Mouse (Mus musculus): ENCODE measurements around the gene Atp6v1e1. TPM values are rescaled to one million over a fixed set of nuclear protein-coding genes. Genes with fewer than 3 reads are reported as not detected.

The Atp6v1e1 gene
- polyA plus RNA-seq, 1 experiment, result 90.1 TPM

DNA sequence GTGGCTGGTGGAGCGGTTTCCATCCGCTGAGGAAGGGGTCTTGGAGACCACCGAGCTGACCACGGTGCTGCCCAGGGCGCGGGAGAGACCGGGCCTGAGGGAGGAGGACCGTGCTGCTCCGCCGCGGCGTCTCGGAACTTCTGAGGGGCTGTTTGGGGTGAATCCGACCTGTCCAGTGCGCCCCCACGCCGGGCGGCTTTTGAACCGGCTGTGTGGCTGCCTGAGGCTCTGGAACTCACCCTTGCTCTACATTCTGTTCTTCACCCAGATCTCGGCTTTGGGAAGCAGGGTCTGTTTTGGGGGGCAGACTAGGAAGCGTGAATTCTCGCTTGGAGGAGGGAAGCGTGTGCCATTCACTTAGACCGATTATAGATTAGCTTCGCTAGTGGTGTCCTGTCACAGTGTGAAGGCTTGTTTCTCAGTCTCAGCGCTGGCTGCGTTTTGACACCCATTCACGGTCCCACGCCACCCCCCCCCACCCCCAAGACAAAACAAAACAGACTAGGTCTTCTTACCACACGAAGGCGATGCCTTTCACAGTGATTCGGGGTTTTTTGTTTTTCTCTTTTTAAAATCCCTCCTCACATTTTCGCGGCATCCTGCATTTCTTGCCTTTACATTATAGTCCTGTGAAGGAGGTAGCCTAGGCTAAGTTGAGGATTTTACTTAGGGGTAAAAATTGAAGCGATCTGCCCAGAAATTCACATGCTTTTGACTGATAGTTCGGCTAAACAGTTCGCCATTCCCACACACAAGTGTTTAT lies 14.0 kb upstream of the Atp6v1e1 start:
- peaks cover 33% of the 10 kb centered on the region for H3K79me3 ChIP-seq (ENCODE audit: low read depth)
- H3K79me2 ChIP-seq (ENCODE audit: control insufficient read depth, insufficient read depth), result peaks cover 54% of the 10 kb centered on the region
- H3K36me3 ChIP-seq (ENCODE audit: control insufficient read depth, insufficient read depth), result no peaks in the 10 kb centered on the region
- peak overlapping the region; percentile 89 for H3ac ChIP-seq (ENCODE audit: control insufficient read depth, insufficient read length, low read depth)
- no peaks in the 10 kb centered on the region for H3K27me3 ChIP-seq (ENCODE audit: control insufficient read depth, insufficient read depth, insufficient read length)
- H3K4me3 ChIP-seq (ENCODE audit: insufficient read depth, poor library complexity, severe bottlenecking), result peak overlapping the region; percentile 95
- TF ChIP-seq MYOD1 (IDR thresholded peaks at IDR 0.05; ENCODE audit: control insufficient read depth, insufficient read length, low read depth), result no peak
- TF ChIP-seq CEBPB (IDR thresholded peaks at IDR 0.05; ENCODE audit: low read depth), result no peak
- TF ChIP-seq MYOG (IDR thresholded peaks at IDR 0.05; ENCODE audit: control insufficient read depth, extremely low read depth, insufficient read length), result no peak
- no peak for TF ChIP-seq USF1 (IDR thresholded peaks at IDR 0.05; ENCODE audit: low read depth)
- TF ChIP-seq MAX (IDR thresholded peaks at IDR 0.05), result no peak
- no peak for TF ChIP-seq CTCF (IDR thresholded peaks at IDR 0.05; ENCODE audit: control insufficient read depth, insufficient read depth, insufficient read length)
- no peak for TF ChIP-seq FOSL1 (IDR thresholded peaks at IDR 0.05; ENCODE audit: insufficient read depth, low read length, poor library complexity, severe bottlenecking)

- Histone ChIP-seq H3K79me3 (ENCODE audit: low read depth) (peaks cover 31% of the 10 kb centered on the region), H3K4me3 (ENCODE audit: insufficient read depth, poor library complexity, severe bottlenecking) (peak within 1 kb of the TSS; percentile 95), H3K36me3 (ENCODE audit: control insufficient read depth, insufficient read depth) (no peaks in the 10 kb centered on the region), H3K27me3 (ENCODE audit: control insufficient read depth, insufficient read depth, insufficient read length) (no peaks in the 10 kb centered on the region), H3K79me2 (ENCODE audit: control insufficient read depth, insufficient read depth) (peaks cover 47% of the 10 kb centered on the region), H3ac (ENCODE audit: control insufficient read depth, insufficient read length, low read depth) (peak within 1 kb of the TSS; percentile 89)
- TF ChIP-seq MAX (IDR thresholded peaks at IDR 0.05) (peak; percentile 40), MYOG (IDR thresholded peaks at IDR 0.05; ENCODE audit: control insufficient read depth, extremely low read depth, insufficient read length) (no peak), CTCF (IDR thresholded peaks at IDR 0.05; ENCODE audit: control insufficient read depth, insufficient read depth, insufficient read length) (peak; percentile 56)
These were observed 13.1 kb upstream of the Atp6v1e1 start, which contains the start of gene Bcl2l13 for GRCm38 (mm10) chr6:120835474-120836374. Bcl2l13 (plus strand) TSS chr6:120836212.

DNA sequence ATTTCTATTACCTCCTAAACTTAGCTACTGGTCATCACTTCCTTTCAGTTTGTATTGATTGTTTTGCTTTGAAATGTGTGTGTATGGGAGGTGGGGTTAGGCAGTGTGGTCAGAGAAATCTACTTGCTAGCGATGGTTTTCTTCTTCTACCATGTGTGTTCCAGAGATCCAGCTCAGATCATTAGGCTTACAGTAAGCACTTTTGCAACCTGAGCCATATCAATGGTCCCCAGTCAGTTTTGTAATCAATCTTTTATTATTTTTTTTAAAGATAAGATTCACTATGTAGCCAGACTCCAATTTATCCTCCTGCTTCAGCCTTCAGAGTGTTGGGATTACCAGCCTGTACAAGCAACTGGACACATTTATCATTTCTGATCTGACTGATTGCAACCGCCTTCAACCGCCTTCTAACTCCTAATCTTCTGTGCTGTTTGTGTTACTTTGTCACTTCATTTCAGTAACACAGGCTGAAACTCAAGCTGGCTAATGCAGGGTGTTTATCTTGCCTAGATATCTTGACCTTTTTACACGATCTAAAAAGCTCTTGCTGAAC lies 12.3 kb upstream of the Atp6v1e1 start:
- H3K4me3 ChIP-seq (ENCODE audit: insufficient read depth, poor library complexity, severe bottlenecking), result no peak overlapping the region
- no peaks in the 10 kb centered on the region for H3K27me3 ChIP-seq (ENCODE audit: control insufficient read depth, insufficient read depth, insufficient read length)
- no peak overlapping the region for H3ac ChIP-seq (ENCODE audit: control insufficient read depth, insufficient read length, low read depth)
- H3K79me2 ChIP-seq (ENCODE audit: control insufficient read depth, insufficient read depth), result peaks cover 38% of the 10 kb centered on the region
- no peaks in the 10 kb centered on the region for H3K36me3 ChIP-seq (ENCODE audit: control insufficient read depth, insufficient read depth)
- TF ChIP-seq USF1 (IDR thresholded peaks at IDR 0.05; ENCODE audit: low read depth), result no peak
- TF ChIP-seq CEBPB (IDR thresholded peaks at IDR 0.05; ENCODE audit: low read depth), result no peak
- no peak for TF ChIP-seq FOSL1 (IDR thresholded peaks at IDR 0.05; ENCODE audit: insufficient read depth, low read length, poor library complexity, severe bottlenecking)
- TF ChIP-seq MYOD1 (IDR thresholded peaks at IDR 0.05; ENCODE audit: control insufficient read depth, insufficient read length, low read depth), result no peak
- TF ChIP-seq CTCF (IDR thresholded peaks at IDR 0.05; ENCODE audit: control insufficient read depth, insufficient read depth, insufficient read length), result no peak
- TF ChIP-seq MYOG (IDR thresholded peaks at IDR 0.05; ENCODE audit: control insufficient read depth, extremely low read depth, insufficient read length), result no peak
- TF ChIP-seq MAX (IDR thresholded peaks at IDR 0.05), result no peak
- H3K79me3 ChIP-seq (ENCODE audit: low read depth), result peaks cover 28% of the 10 kb centered on the region

- H3ac ChIP-seq (ENCODE audit: control insufficient read depth, insufficient read length, low read depth), result no peak overlapping the region
- H3K4me3 ChIP-seq (ENCODE audit: insufficient read depth, poor library complexity, severe bottlenecking), result no peak overlapping the region
- H3K79me2 ChIP-seq (ENCODE audit: control insufficient read depth, insufficient read depth), result peaks cover 11% of the 10 kb centered on the region
- H3K36me3 ChIP-seq (ENCODE audit: control insufficient read depth, insufficient read depth), result no peaks in the 10 kb centered on the region
- H3K79me3 ChIP-seq (ENCODE audit: low read depth), result peaks cover 7% of the 10 kb centered on the region
- peaks cover 6% of the 10 kb centered on the region for H3K27me3 ChIP-seq (ENCODE audit: control insufficient read depth, insufficient read depth, insufficient read length)
- TF ChIP-seq CEBPB (IDR thresholded peaks at IDR 0.05; ENCODE audit: low read depth) (no peak), FOSL1 (IDR thresholded peaks at IDR 0.05; ENCODE audit: insufficient read depth, low read length, poor library complexity, severe bottlenecking) (no peak), MYOG (IDR thresholded peaks at IDR 0.05; ENCODE audit: control insufficient read depth, extremely low read depth, insufficient read length) (no peak), CTCF (IDR thresholded peaks at IDR 0.05; ENCODE audit: control insufficient read depth, insufficient read depth, insufficient read length) (no peak), USF1 (IDR thresholded peaks at IDR 0.05; ENCODE audit: low read depth) (no peak), MAX (IDR thresholded peaks at IDR 0.05) (no peak), MYOD1 (IDR thresholded peaks at IDR 0.05; ENCODE audit: control insufficient read depth, insufficient read length, low read depth) (no peak)
These were observed 9.5 kb upstream of the Atp6v1e1 start for GRCm38 (mm10) chr6:120832097-120832496.

GRCm38 (mm10) chr6:120830866-120831608 lies 8.4 kb upstream of the Atp6v1e1 start:
- Histone ChIP-seq H3ac (ENCODE audit: control insufficient read depth, insufficient read length, low read depth) (no peak overlapping the region), H3K27me3 (ENCODE audit: control insufficient read depth, insufficient read depth, insufficient read length) (peaks cover 6% of the 10 kb centered on the region), H3K4me3 (ENCODE audit: insufficient read depth, poor library complexity, severe bottlenecking) (no peak overlapping the region), H3K79me2 (ENCODE audit: control insufficient read depth, insufficient read depth) (no peaks in the 10 kb centered on the region), H3K79me3 (ENCODE audit: low read depth) (no peaks in the 10 kb centered on the region), H3K36me3 (ENCODE audit: control insufficient read depth, insufficient read depth) (no peaks in the 10 kb centered on the region)
- TF ChIP-seq USF1 (IDR thresholded peaks at IDR 0.05; ENCODE audit: low read depth), result no peak
- no peak for TF ChIP-seq MYOD1 (IDR thresholded peaks at IDR 0.05; ENCODE audit: control insufficient read depth, insufficient read length, low read depth)
- no peak for TF ChIP-seq MAX (IDR thresholded peaks at IDR 0.05)
- no peak for TF ChIP-seq FOSL1 (IDR thresholded peaks at IDR 0.05; ENCODE audit: insufficient read depth, low read length, poor library complexity, severe bottlenecking)
- TF ChIP-seq CEBPB (IDR thresholded peaks at IDR 0.05; ENCODE audit: low read depth), result no peak
- TF ChIP-seq CTCF (IDR thresholded peaks at IDR 0.05; ENCODE audit: control insufficient read depth, insufficient read depth, insufficient read length), result no peak
- TF ChIP-seq MYOG (IDR thresholded peaks at IDR 0.05; ENCODE audit: control insufficient read depth, extremely low read depth, insufficient read length), result no peak

Data from C2C12 (cell line).